Mouse (Mus musculus) kidney, adult 9 months (tissue): ENCODE measurements at regions not wholly inside any gene's neighbourhood (a gene's known extent, or its start where the extent isn't known, plus 50 kb on each side); places are given as distances from the start of the nearest gene placed in this dataset.
"Not testable (repeated sequence)": the region's sequence is repeated elsewhere in the genome, so short reads cannot be mapped to it uniquely, and the experiment has no call there.

ENCODE experiments used
- DNase-seq: peaks from one replicate; pipeline ENCODE4 v3.0.0; 2022

DNA sequence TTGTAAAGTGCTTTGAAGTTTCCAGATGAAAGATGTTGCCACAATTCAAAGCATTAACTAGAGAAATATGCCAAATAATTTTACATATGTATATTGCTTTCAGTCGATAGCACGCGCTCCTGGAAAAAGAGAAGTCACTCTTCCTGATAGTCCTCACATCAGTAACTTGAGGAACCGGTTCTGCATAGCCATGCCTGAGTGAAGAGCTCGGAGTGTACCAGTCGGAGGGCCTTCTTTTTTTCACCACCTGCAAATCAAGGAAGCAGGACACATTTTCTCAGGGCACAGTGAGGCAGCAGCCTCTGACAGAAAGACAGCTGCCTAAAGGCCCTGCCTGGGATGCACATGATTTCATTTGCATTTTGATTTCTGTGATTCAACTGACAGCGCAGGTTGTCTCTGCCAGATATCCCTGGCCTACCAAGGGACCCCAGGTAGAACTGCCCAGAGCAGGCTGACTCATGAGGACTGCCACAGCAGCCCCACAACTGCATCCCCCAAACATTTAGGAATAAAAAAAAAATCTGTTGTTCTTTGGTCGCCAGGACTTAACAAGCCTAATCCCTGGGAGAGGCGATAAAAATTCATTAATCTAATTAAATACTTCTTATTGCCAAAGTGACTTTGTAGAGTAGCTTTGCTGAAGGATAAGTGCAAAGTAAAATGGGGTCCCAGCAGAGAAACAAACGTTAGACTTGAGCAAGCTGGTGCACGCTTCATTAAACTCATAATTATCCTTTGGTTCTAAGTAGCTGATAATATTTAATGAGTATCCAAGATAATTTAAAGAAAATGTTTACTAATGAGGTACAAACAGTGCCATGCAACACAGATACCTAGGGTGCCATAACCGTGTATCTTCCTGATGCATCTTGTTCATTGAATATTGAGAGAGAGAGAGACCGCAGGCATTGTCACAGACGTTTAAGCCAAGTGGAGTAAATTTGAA, 202.7 kb downstream of the Faxc start:
- no peak for DNase-seq

- no peak for DNase-seq
Observed at GRCm38 (mm10) chr4:22140122-22140521, 209.0 kb downstream of the Faxc start.

- no peak for DNase-seq
Observed at GRCm38 (mm10) chr4:22143546-22143945, 212.4 kb downstream of the Faxc start.

- not testable (repeated sequence) for DNase-seq
Observed at GRCm38 (mm10) chr4:22144834-22145233, 212.5 kb upstream of the Fbxl4 start.

- peak; percentile 5 for DNase-seq
Observed at GRCm38 (mm10) chr4:22146648-22147409, 210.5 kb upstream of the Fbxl4 start.

GRCm38 (mm10) chr4:22151899-22152493, 205.3 kb upstream of the Fbxl4 start:
- no peak for DNase-seq

GRCm38 (mm10) chr4:22152971-22153544, 204.3 kb upstream of the Fbxl4 start:
- DNase-seq, result no peak

- DNase-seq, result no peak
Observed at GRCm38 (mm10) chr4:22153620-22154019, 203.7 kb upstream of the Fbxl4 start.

DNA sequence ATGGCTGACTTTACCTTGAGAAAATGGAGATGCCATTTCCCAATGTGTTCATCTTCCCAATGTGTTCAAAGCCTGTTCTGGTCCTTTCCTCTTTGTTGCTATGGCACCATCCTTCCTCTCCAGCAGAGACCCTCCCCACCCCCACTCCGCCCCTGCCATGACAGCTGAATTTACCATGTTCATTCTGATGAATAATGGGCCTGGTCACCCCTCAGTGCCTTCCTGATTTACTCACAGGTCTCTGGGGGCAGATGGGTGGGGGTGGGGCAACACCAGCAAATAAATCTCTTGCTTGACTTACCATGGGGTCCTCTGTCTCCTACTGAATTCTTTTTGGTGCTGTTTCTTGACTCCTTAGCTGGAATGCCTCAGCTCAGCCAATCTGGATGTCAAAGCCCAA, 170.9 kb upstream of the Fbxl4 start:
- no peak for DNase-seq

DNA sequence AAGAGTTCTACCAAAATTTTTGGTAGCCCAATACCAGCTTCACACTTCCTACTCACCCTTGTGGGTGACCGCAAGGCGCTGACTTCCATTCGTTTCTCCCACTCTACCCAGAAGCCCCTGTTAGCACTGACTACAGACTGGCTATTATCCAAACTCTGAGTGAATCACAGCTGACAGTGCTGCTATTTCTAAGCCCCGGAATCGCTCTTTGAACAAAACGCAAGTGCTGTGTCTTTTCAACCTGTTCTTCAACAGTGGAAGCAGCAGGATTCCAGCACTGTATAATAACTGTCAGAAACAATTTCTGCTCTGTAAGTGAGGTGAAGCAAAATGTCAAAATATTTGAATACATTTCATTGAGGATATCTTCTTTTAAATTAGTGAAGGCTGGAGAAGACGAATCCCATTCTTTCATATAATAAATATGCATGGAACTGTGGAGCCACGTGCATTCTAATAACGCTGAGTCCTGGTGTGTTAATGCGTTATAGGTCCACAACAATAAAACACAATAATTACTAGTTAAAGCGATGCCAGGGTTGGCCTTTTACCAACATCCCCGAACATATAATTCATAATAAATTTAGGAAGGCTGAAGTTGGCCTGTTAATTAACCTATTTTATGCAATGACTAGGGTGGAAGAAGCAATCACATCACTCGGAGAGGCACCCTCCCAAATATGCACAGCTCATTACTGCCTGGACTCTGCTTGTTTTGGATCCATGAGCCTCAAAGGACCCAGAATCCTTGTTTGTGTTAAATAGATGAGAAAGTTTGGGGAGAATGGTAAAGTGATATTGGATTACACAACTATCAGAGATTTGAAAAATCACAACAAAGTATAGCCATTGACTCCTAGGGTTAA, 169.0 kb upstream of the Fbxl4 start:
- DNase-seq, result no peak

- DNase-seq, result no peak
Observed at GRCm38 (mm10) chr4:22196501-22196900, 160.8 kb upstream of the Fbxl4 start.

GRCm38 (mm10) chr4:22208531-22208930, 148.8 kb upstream of the Fbxl4 start:
- no peak for DNase-seq

GRCm38 (mm10) chr4:22237640-22238039, 119.7 kb upstream of the Fbxl4 start:
- DNase-seq, result no peak

DNA sequence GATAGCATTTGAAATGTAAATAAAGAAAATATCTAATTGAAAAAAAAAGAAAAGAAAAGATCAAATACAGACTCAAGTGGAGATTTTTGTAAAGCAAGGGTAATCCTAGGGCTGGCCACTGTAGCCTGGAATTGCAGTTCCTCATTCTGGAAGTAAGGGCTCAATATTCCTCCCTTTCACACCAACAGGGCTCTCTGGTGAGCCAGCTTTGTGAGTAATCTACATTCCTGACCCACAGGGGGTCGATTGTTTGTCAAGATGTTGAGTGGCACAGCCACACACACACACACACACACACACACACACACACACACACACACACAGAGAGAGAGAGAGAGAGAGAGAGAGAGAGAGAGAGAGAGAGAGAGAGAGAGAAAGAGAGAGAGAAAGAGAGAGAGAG, 107.1 kb upstream of the Fbxl4 start:
- not testable (repeated sequence) for DNase-seq

DNA sequence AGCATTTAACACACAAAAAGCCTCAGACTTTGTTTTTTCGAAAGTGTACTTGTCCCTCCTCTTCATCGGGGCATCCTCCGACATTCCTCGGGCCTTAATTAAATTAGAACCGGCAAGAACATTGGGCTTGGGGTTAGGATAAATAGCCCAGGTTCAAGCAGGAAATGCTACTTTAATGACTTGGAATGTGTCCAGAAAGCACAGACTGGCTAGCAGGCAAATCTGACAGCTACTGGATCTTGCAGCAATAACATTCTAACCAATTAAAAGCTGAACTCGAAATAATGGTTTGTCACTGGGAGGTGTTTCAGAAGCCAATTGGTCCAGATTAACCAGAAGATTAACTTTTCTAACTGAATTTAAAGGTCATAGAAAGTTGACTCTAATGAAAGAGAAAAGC, 93.4 kb upstream of the Fbxl4 start:
- peak; percentile 20 for DNase-seq

DNA sequence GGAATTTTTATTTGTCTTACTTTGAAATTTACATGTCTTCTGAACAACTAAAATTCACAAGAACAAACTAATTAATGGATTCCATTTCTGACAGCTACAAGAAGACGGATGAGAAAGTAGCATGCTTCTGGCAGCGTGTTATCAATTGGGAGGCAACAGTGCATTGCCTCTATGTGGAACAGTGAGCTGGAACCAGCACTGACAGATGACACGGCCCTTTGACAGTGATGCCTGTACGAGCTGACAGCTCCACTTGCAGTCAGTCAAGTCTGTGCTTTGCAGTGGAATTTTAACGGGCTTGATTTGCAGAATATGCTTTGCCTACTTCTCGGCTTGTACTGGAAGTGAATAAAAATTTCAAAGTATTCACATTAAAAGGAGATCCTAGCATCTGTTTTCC, 88.3 kb upstream of the Fbxl4 start:
- no peak for DNase-seq

DNA sequence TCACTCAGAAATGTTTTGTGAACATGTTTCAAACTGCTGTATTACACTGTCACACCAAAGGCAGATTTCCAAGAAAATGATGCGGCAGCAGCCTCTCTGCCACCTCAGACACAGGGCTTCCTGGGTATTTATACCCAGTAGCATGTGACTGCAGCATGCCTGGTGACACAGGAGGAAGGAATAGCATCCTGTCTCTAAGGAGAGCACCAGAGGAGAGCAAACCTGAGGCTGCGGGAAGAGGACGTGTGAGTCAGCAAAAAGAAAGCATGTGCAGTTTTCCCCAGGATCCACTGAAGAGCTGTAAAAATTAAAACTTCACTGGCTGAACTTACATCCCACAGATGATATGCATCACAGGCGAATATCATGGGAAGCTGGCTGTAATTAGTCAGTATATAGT, 83.2 kb upstream of the Fbxl4 start:
- no peak for DNase-seq

DNA sequence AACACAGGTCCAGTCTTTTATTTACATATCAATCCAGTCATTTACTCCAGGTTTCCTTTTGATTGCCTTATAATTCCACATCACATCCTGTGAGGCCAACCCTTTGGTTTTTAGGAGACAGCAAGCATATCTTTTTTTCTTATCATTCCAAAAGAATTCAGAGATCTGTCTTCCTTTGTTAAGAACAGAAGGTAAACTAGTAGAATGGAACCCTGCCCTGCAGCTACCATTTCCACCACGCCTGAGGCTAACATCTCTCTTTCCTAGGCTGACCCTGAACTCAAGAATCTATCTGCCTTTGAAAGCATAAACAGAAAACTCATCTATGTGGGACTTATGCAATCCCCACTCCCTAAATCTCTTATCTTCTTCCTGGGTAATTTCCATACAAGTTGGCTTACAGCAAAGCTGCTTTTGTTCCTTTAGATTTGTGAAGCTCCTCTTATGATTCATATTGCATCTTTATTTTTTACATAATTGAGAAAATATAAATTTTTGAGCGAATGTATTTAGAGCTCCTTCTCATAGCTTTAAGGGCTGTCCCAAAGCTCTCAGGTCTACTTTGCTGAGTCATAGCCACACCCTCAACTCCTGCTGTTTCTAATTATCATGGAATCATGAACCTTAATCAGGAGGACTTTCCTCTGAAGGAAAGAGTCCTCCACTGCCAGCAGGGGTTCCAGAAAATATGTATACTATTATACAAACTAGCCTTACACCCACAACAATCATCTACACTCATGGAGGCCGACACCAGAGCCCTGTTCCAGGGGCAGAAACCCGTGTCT, 74.6 kb upstream of the Fbxl4 start:
- DNase-seq, result no peak

DNA sequence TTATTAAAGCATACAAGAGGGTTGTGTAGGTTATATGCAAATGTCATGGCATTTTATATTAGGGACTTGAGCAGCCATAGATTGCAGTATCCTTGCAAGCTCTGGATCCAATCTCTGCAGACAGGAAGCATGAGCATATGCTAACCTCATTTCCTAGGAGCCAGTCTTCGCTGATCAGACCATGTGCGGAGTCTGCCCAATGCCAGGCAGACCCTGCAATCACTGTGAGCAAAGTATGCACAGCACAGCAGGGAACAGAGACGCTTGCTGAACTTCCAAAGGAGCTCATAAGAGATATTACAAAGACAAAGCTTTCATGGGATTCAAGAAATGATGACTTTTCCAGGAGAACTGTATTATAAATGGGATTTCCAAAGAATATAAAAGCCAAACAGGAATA, 65.2 kb upstream of the Fbxl4 start:
- DNase-seq, result no peak

DNA sequence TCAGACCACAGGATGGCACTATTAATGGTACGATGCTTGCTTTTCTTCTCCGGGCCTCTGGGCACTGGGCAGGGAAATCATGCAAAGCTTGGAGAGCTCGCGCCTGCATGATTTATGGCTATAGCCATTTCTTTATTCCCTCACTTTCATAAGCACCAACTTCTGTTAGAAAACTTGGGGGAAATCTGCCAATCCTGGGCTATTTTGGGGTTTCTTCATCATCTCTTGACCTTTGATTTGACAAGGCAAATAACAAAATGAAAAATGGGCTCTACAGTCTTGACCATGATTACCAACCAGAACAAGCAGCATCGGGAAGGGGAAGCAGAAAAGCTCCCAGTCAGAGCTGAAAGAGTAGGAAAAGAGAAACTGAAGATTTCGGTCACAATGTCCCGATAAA, 57.1 kb upstream of the Fbxl4 start:
- DNase-seq, result peak; percentile 1
